Mouse (Mus musculus) lung, postnatal 0 days (tissue): ENCODE measurements around the gene Lrrc36. TPM values are rescaled to one million over a fixed set of nuclear protein-coding genes. Genes with fewer than 3 reads are reported as not detected.

ENCODE experiments used
- ATAC-seq: fragments of 200-750 bp; cut with Nextera tagmentation; 2 replicates; pipeline ENCODE4 v1.8.0; 2017; ENCODE audit warnings: moderate library complexity
- DNase-seq: peaks from one replicate; pipeline ENCODE4 v3.0.0-alpha.2; 2016; ENCODE audit warnings: low spot score
- H3K27ac ChIP-seq: fragments of 300-500 bp; sonication (generic); 2 replicates; pipeline ENCODE4 v1.5.1; 2014; ENCODE audit warnings: antibody characterized with exemption, mild to moderate bottlenecking, low read length, mixed read lengths
- H3K27me3 ChIP-seq: fragments of 300-500 bp; sonication (generic); replicated peaks from 2 replicates; pipeline ENCODE4 v1.6.1; 2014; ENCODE audit warnings: low read length, mixed read lengths; ENCODE audit not compliant: insufficient read depth
- H3K36me3 ChIP-seq: fragments of 300-500 bp; sonication (generic); 2 replicates; pipeline ENCODE4 v1.6.1; 2014; ENCODE audit warnings: low read length, mixed read lengths; ENCODE audit not compliant: insufficient read depth
- H3K4me1 ChIP-seq: fragments of 300-500 bp; sonication (generic); 2 replicates; pipeline ENCODE4 v1.6.1; 2014; ENCODE audit warnings: antibody characterized with exemption, low read depth, low read length, mixed read lengths; ENCODE audit not compliant: insufficient read depth
- H3K4me2 ChIP-seq: fragments of 300-500 bp; sonication (generic); replicated peaks from 2 replicates; pipeline ENCODE4 v1.6.1; 2014; ENCODE audit warnings: low read depth, mild to moderate bottlenecking, low read length, moderate library complexity, mixed read lengths
- H3K4me3 ChIP-seq: fragments of 300-500 bp; sonication (generic); 2 replicates; pipeline ENCODE4 v1.5.1; 2014; ENCODE audit warnings: low read depth, low read length
- H3K9ac ChIP-seq: fragments of 300-500 bp; sonication (generic); replicated peaks from 2 replicates; pipeline ENCODE4 v1.6.1; 2014; ENCODE audit warnings: low read depth, mild to moderate bottlenecking
- H3K9me3 ChIP-seq: fragments of 300-500 bp; sonication (generic); 2 replicates; pipeline ENCODE4 v1.6.1; 2016; ENCODE audit warnings: low read length, mixed read lengths
- CTCF ChIP-seq: IDR thresholded peaks from 2 replicates; pipeline ENCODE4 v1.5.1; 2016; ENCODE audit warnings: antibody characterized with exemption, mild to moderate bottlenecking
- EP300 ChIP-seq: IDR thresholded peaks from 2 replicates; pipeline ENCODE4 v1.6.1; 2016; ENCODE audit warnings: antibody characterized with exemption, mild to moderate bottlenecking, control low read depth
- WGBS: fragments of 180-500 bp; shearing (Covaris S2); extraction: QIAGEN DNeasy Blood & Tissue Kit; methylation state at CpG from one replicate; pipeline ENCODE4 v1.1.7; 2014; 5-methylcytosine and 5-hydroxymethylcytosine counted together
- polyA plus RNA-seq: library from polyadenylated mRNA; unstranded; fragments of >200 nt; fragmentation: Nextera tagmentation; extraction: Ambion mirVana; gene quantifications from 2 replicates; pipeline ENCODE4 v1.2.1, GENCODE M21; 2015

Gene Lrrc36
- polyA plus RNA-seq, 1 experiment from 2014 or later: 3.7 TPM

- Histone ChIP-seq H3K36me3 (no peaks in the 10 kb centered on the region), H3K27me3 (no peaks in the 10 kb centered on the region)
- ATAC-seq: no peak
Measured at GRCm38 (mm10) chr8:105451903-105452603, 38.7 kb downstream of the Lrrc36 start.

GRCm38 (mm10) chr8:105453296-105453695 is 39.9 kb downstream of the Lrrc36 start:
- peak; percentile 70 for DNase-seq
- WGBS: 48% methylated on average over 5 of the region's 5 CpGs
- no peaks in the 10 kb centered on the region for H3K9me3 ChIP-seq

More at GRCm38 (mm10) chr8:105451903-105452603, 38.7 kb downstream of the Lrrc36 start:
- no peak for TF ChIP-seq EP300
- no peak for TF ChIP-seq CTCF
- Histone ChIP-seq H3K4me2 (no peak overlapping the region), H3K9me3 (no peaks in the 10 kb centered on the region), H3K4me3 (no peak overlapping the region), H3K9ac (no peak overlapping the region), H3K27ac (no peak overlapping the region), H3K4me1 (no peaks in the 10 kb centered on the region)
- 61% methylated on average over 15 of the region's 15 CpGs for WGBS
- DNase-seq: no peak

GRCm38 (mm10) chr8:105454088-105454487 is 40.7 kb downstream of the Lrrc36 start:
- no peak overlapping the region for H3K9ac ChIP-seq
- 43% methylated on average over 5 of the region's 5 CpGs for WGBS
- H3K36me3 ChIP-seq: no peaks in the 10 kb centered on the region
- no peak overlapping the region for H3K4me2 ChIP-seq
- ATAC-seq (peak; percentile 88), DNase-seq (peak; percentile 76)
- H3K4me3 ChIP-seq: no peak overlapping the region
- TF ChIP-seq CTCF: no peak
- TF ChIP-seq EP300: peak; percentile 41; the same call in 1 of the 2 replicates
- H3K27ac ChIP-seq: 0 out of 2 replicates have a peak overlapping the region, but pooled peaks have one; percentile 32
- H3K27me3 ChIP-seq: no peaks in the 10 kb centered on the region
- H3K9me3 ChIP-seq: no peaks in the 10 kb centered on the region
- H3K4me1 ChIP-seq: no peaks in the 10 kb centered on the region

More at GRCm38 (mm10) chr8:105453296-105453695, 39.9 kb downstream of the Lrrc36 start:
- TF ChIP-seq CTCF: peak; percentile 59
- TF ChIP-seq EP300: 0 out of 2 replicates have a peak, but pooled peaks have one; percentile 18
- no peak overlapping the region for H3K4me3 ChIP-seq
- no peaks in the 10 kb centered on the region for H3K4me1 ChIP-seq
- H3K9ac ChIP-seq: no peak overlapping the region
- H3K27ac ChIP-seq: no peak overlapping the region
- H3K27me3 ChIP-seq: no peaks in the 10 kb centered on the region
- H3K4me2 ChIP-seq: no peak overlapping the region
- ATAC-seq: peak; percentile 34
- no peaks in the 10 kb centered on the region for H3K36me3 ChIP-seq

- H3K9ac ChIP-seq: no peak overlapping the region
- no peaks in the 10 kb centered on the region for H3K9me3 ChIP-seq
- H3K36me3 ChIP-seq: no peaks in the 10 kb centered on the region
- no peak for TF ChIP-seq EP300
- no peak for TF ChIP-seq CTCF
- no peak overlapping the region for H3K4me3 ChIP-seq
- ATAC-seq (no peak), DNase-seq (no peak)
- no peak overlapping the region for H3K4me2 ChIP-seq
- WGBS: 34% methylated on average over 10 of the region's 10 CpGs
- H3K27me3 ChIP-seq: no peaks in the 10 kb centered on the region
- H3K4me1 ChIP-seq: no peaks in the 10 kb centered on the region
- H3K27ac ChIP-seq: no peak overlapping the region
Measured at GRCm38 (mm10) chr8:105455218-105455617, 41.8 kb downstream of the Lrrc36 start.

- no peak overlapping the region for H3K9ac ChIP-seq
- H3K36me3 ChIP-seq: no peaks in the 10 kb centered on the region
- no peaks in the 10 kb centered on the region for H3K9me3 ChIP-seq
- H3K27me3 ChIP-seq: no peaks in the 10 kb centered on the region
- H3K4me1 ChIP-seq: no peaks in the 10 kb centered on the region
- H3K27ac ChIP-seq: peak overlapping the region; percentile 74
- ATAC-seq (peak; percentile 92), DNase-seq (peak; percentile 83)
- no peak overlapping the region for H3K4me3 ChIP-seq
- 44% methylated on average over 13 of the region's 13 CpGs for WGBS
- peak; percentile 85 for TF ChIP-seq EP300
- no peak for TF ChIP-seq CTCF
- no peak overlapping the region for H3K4me2 ChIP-seq
Measured at GRCm38 (mm10) chr8:105461085-105461803, 47.9 kb downstream of the Lrrc36 start.

- ATAC-seq: no peak
- no peak overlapping the region for H3K9ac ChIP-seq
Measured at GRCm38 (mm10) chr8:105464595-105464994, 51.2 kb downstream of the Lrrc36 start.

More at GRCm38 (mm10) chr8:105464595-105464994, 51.2 kb downstream of the Lrrc36 start:
- no peaks in the 10 kb centered on the region for H3K27me3 ChIP-seq
- no peaks in the 10 kb centered on the region for H3K9me3 ChIP-seq
- H3K4me2 ChIP-seq: no peak overlapping the region
- no peak for TF ChIP-seq EP300
- TF ChIP-seq CTCF: no peak
- no peak overlapping the region for H3K4me3 ChIP-seq
- H3K4me1 ChIP-seq: 0 out of 2 replicates have a peak, but pooled peaks cover 3% of the 10 kb centered on the region
- DNase-seq: no peak
- H3K36me3 ChIP-seq: no peaks in the 10 kb centered on the region
- no peak overlapping the region for H3K27ac ChIP-seq
- 60% methylated on average over 7 of the region's 7 CpGs for WGBS
